Mouse (Mus musculus): ENCODE measurements at regions not wholly inside any gene's neighbourhood (a gene's known extent, or its start where the extent isn't known, plus 50 kb on each side); places are given as distances from the start of the nearest gene placed in this dataset.

DNA sequence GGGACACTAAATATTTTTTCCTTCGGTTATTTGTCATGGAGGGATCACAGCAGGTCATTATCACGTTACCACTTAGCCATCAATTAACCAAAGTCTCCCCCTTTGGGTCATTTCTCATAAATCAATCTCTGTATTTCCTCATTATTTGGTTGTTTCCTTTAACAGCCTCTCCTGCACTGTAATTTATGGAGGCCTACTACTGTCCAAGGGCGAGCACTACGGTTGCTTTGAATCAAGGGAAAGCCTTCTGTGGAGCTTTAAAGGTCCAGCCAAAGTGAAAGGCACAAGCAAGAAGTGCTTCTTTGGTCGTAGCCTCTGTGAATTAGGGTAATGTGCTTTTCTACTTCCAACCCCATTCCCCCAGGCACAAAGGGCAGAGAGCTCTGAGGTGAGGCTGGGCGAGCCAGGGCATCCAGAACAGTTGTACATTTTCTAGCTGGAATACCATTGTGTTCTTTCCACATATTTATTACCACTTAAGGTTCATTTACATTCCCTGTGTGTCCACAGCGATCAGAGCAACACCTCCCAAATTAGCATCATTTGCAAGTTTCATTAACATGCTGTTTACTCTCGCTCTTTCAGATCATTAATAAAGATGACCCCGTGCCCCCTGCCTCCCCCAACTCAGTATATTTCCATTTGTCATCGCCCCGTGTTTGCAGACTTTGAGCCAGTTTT is 207.5 kb upstream of the Ppp2r3a start:
- WGBS, result 65% methylated on average over 11 of the region's 11 CpGs
- DNase-seq, result no peak
- Histone ChIP-seq H3K4me2 (no peak overlapping the region), H3K4me3 (ENCODE audit: low read depth, low read length) (no peak overlapping the region), H3K9ac (no peak overlapping the region), H3K27ac (ENCODE audit: low read depth) (no peak overlapping the region), H3K9me3 (ENCODE audit: low read depth, low read length) (no peaks in the 10 kb centered on the region), H3K4me1 (ENCODE audit: insufficient read depth) (no peaks in the 10 kb centered on the region), H3K36me3 (ENCODE audit: insufficient read depth) (no peaks in the 10 kb centered on the region), H3K27me3 (ENCODE audit: insufficient read depth, low read length) (no peaks in the 10 kb centered on the region)
- TF ChIP-seq CTCF (IDR thresholded peaks at IDR 0.05; ENCODE audit: low read depth), result no peak
- ATAC-seq (ENCODE audit: insufficient read depth), result no peak

DNA sequence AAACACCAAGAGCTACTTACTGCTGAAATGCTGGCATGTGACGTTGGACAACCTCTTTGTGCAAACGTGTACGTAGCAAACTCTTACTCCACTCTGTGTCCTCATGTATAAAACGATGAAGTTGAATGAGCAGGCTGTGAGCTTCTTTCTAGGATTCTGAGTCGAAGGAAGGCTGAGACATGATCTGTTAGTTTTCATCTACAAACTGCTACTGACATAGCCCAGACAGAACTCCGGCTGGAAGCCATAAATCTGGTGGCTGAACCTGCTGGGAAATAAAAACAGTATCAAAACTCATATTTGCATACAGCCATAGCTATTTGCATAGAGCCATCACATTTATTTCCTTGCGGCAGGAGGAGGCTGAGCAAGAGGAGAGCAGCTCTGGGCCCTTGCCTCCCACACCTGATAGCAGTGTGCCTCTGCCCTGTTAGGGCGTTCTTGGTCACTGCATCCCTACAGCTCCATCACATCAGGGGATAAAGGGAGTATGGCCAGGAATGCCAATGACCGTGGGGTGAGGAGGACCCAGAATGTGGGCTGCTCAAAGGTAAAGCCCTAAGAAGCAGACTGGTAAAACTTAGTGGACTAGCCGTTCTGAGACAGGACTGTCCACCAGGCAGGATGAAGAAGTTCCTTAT is 206.8 kb upstream of the Ppp2r3a start:
- TF ChIP-seq CTCF (IDR thresholded peaks at IDR 0.05; ENCODE audit: low read depth), result no peak
- no peak for DNase-seq
- Histone ChIP-seq H3K9me3 (ENCODE audit: low read depth, low read length) (no peaks in the 10 kb centered on the region), H3K27me3 (ENCODE audit: insufficient read depth, low read length) (no peaks in the 10 kb centered on the region), H3K9ac (no peak overlapping the region), H3K4me3 (ENCODE audit: low read depth, low read length) (no peak overlapping the region), H3K4me2 (no peak overlapping the region), H3K36me3 (ENCODE audit: insufficient read depth) (no peaks in the 10 kb centered on the region), H3K4me1 (ENCODE audit: insufficient read depth) (no peaks in the 10 kb centered on the region), H3K27ac (ENCODE audit: low read depth) (no peak overlapping the region)
- WGBS, result 57% methylated on average over 10 of the region's 10 CpGs
- no peak for ATAC-seq (ENCODE audit: insufficient read depth)

DNA sequence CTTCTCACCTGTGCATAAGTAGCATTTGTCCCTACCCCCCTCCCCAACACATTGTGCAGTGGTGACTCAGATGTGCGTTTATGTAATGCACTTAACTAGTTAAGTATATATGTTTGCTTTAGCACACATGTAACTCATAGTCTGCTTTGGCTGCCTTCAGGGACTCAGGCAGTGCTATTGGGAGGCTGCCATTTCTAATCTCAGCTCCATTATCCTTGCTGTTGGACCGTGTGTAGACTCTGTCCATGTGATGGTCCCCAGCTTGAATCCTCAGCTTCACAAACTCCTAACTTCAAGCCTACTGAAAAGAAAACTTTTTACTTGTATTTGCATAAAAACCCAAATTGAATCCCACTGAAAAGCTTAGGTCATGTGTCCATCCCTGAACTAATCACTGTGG is 194.7 kb upstream of the Ppp2r3a start:
- 62% methylated on average over 2 of the region's 2 CpGs for WGBS
- Histone ChIP-seq H3K36me3 (ENCODE audit: insufficient read depth) (no peaks in the 10 kb centered on the region), H3K4me1 (ENCODE audit: insufficient read depth) (no peaks in the 10 kb centered on the region), H3K4me3 (ENCODE audit: low read depth, low read length) (no peak overlapping the region), H3K9me3 (ENCODE audit: low read depth, low read length) (no peaks in the 10 kb centered on the region), H3K27me3 (ENCODE audit: insufficient read depth, low read length) (no peaks in the 10 kb centered on the region), H3K27ac (ENCODE audit: low read depth) (no peak overlapping the region), H3K4me2 (no peak overlapping the region), H3K9ac (no peak overlapping the region)
- no peak for DNase-seq
- ATAC-seq (ENCODE audit: insufficient read depth), result no peak
- TF ChIP-seq CTCF (IDR thresholded peaks at IDR 0.05; ENCODE audit: low read depth), result no peak

DNA sequence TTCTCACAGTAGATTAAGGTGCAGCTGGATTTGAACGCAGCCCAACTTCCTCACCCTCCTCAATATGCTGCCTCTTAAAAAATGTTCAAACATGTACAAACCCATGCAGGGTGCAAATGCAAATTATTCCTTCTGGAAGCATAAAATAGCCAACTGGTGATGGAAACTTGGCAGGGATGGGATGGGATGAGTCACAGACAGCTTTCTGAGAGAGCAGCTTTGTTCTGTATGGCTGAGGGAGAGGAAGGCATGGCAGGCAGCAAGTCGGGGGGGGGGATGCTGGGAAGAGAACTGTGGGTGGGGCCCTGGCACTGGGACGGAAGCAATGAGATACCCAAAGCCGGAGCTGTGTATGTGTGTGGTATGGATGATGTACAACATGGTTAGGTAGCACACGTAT is 194.2 kb upstream of the Ppp2r3a start:
- TF ChIP-seq CTCF (IDR thresholded peaks at IDR 0.05; ENCODE audit: low read depth), result no peak
- Histone ChIP-seq H3K4me3 (ENCODE audit: low read depth, low read length) (no peak overlapping the region), H3K27me3 (ENCODE audit: insufficient read depth, low read length) (no peaks in the 10 kb centered on the region), H3K4me2 (no peak overlapping the region), H3K36me3 (ENCODE audit: insufficient read depth) (no peaks in the 10 kb centered on the region), H3K4me1 (ENCODE audit: insufficient read depth) (no peaks in the 10 kb centered on the region), H3K9me3 (ENCODE audit: low read depth, low read length) (no peaks in the 10 kb centered on the region), H3K27ac (ENCODE audit: low read depth) (no peak overlapping the region), H3K9ac (no peak overlapping the region)
- ATAC-seq (ENCODE audit: insufficient read depth) (peak; percentile 52; the same call in 1 of the 2 replicates), DNase-seq (peak; percentile 44)
- WGBS, result 73% methylated on average over 5 of the region's 5 CpGs

DNA sequence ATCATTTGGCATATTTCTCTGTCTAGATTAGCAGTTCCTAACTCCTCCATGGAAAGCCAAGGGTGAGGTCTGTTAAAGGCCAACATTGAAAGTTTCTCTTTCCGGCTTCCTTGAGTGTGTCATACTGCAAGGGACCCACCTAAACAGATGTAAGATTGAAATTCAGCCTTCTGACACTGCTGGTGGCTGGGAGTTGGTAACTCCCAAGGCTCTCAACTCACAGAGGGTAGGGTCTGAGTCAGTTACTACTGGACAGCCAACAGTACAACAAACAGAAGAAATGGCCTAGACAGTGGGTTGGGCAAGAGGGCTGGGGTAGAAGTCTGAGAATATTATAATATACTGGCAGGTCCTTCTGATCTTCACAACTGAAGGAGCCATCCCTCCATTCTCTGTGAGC is 193.7 kb upstream of the Ppp2r3a start:
- Histone ChIP-seq H3K9ac (no peak overlapping the region), H3K4me1 (ENCODE audit: insufficient read depth) (no peaks in the 10 kb centered on the region), H3K9me3 (ENCODE audit: low read depth, low read length) (no peaks in the 10 kb centered on the region), H3K4me2 (no peak overlapping the region), H3K27ac (ENCODE audit: low read depth) (no peak overlapping the region), H3K36me3 (ENCODE audit: insufficient read depth) (no peaks in the 10 kb centered on the region), H3K27me3 (ENCODE audit: insufficient read depth, low read length) (no peaks in the 10 kb centered on the region), H3K4me3 (ENCODE audit: low read depth, low read length) (no peak overlapping the region)
- DNase-seq (no peak), ATAC-seq (ENCODE audit: insufficient read depth) (no peak)
- TF ChIP-seq CTCF (IDR thresholded peaks at IDR 0.05; ENCODE audit: low read depth), result no peak
- WGBS, result 76% methylated on average over 1 of the region's 1 CpGs

DNA sequence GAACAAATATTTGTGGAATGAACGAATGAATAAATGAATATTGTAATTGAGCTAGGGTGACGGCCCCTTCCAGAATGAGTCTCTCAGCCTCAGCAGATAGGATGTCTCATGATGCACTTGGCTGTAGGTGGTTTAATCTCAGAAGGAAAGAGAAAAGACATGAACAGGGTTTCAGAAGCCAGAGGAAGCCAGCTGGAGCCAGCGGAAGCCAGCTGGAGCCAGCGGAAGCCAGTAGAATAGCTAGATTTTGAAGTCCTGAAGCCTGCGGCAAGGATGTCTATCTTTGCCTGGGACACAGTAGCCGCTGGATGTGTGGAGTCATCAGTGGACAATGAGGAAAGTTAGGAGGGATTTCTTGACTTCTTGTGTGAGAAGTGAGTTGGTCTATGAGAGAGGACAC is 188.3 kb upstream of the Ppp2r3a start:
- H3K27ac ChIP-seq (ENCODE audit: low read depth), result no peak overlapping the region
- no peaks in the 10 kb centered on the region for H3K4me1 ChIP-seq (ENCODE audit: insufficient read depth)
- ATAC-seq (ENCODE audit: insufficient read depth) (no peak), DNase-seq (no peak)
- no peaks in the 10 kb centered on the region for H3K36me3 ChIP-seq (ENCODE audit: insufficient read depth)
- H3K9me3 ChIP-seq (ENCODE audit: low read depth, low read length), result no peaks in the 10 kb centered on the region
- no peak overlapping the region for H3K9ac ChIP-seq
- no peak overlapping the region for H3K4me2 ChIP-seq
- H3K27me3 ChIP-seq (ENCODE audit: insufficient read depth, low read length), result no peaks in the 10 kb centered on the region
- no peak overlapping the region for H3K4me3 ChIP-seq (ENCODE audit: low read depth, low read length)
- no peak for TF ChIP-seq CTCF (IDR thresholded peaks at IDR 0.05; ENCODE audit: low read depth)
- WGBS, result 86% methylated on average over 6 of the region's 6 CpGs

DNA sequence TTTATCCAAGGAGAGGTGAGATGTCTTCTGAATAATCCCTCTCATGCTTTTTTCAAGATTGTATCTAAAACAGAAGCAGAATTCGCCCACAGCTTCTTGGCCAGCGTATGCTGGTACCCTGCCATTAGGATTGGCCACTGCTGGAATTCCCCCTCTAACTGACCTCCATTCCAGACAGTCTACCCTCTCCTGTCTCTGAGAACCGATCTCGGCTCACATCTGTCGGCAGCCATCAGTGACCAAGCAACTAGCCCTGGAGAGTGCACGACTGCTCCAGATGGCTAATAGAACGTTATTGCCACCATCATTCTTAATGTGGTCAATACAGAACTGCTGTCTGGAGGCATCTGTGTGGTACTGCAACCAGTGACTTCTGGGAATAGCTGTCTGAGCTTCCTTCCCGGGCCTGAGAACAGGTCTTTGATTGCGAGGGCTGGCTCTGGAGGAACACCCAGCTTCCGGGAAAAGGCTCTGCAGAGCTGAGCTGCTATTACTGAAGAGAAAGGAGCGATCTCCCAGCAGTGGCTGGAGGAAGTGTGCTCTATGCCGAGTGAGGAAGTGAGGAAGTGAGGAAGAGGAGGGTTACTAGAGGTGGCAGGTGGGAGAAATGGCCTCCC is 187.1 kb upstream of the Ppp2r3a start:
- H3K4me2 ChIP-seq, result no peak overlapping the region
- no peak overlapping the region for H3K9ac ChIP-seq
- TF ChIP-seq CTCF (IDR thresholded peaks at IDR 0.05; ENCODE audit: low read depth), result no peak
- H3K4me3 ChIP-seq (ENCODE audit: low read depth, low read length), result no peak overlapping the region
- no peaks in the 10 kb centered on the region for H3K27me3 ChIP-seq (ENCODE audit: insufficient read depth, low read length)
- H3K4me1 ChIP-seq (ENCODE audit: insufficient read depth), result no peaks in the 10 kb centered on the region
- no peak for DNase-seq
- H3K27ac ChIP-seq (ENCODE audit: low read depth), result no peak overlapping the region
- ATAC-seq (ENCODE audit: insufficient read depth), result no peak
- H3K9me3 ChIP-seq (ENCODE audit: low read depth, low read length), result no peaks in the 10 kb centered on the region
- H3K36me3 ChIP-seq (ENCODE audit: insufficient read depth), result no peaks in the 10 kb centered on the region
- 56% methylated on average over 12 of the region's 12 CpGs for WGBS
